Mouse (Mus musculus): ENCODE measurements at regions not wholly inside any gene's neighbourhood (a gene's known extent, or its start where the extent isn't known, plus 50 kb on each side); places are given as distances from the start of the nearest gene placed in this dataset.

- DNase-seq (ENCODE audit: low spot score), result no peak
Observed at GRCm38 (mm10) chr6:98178005-98178404, 164.5 kb downstream of the Gm765 start.

DNA sequence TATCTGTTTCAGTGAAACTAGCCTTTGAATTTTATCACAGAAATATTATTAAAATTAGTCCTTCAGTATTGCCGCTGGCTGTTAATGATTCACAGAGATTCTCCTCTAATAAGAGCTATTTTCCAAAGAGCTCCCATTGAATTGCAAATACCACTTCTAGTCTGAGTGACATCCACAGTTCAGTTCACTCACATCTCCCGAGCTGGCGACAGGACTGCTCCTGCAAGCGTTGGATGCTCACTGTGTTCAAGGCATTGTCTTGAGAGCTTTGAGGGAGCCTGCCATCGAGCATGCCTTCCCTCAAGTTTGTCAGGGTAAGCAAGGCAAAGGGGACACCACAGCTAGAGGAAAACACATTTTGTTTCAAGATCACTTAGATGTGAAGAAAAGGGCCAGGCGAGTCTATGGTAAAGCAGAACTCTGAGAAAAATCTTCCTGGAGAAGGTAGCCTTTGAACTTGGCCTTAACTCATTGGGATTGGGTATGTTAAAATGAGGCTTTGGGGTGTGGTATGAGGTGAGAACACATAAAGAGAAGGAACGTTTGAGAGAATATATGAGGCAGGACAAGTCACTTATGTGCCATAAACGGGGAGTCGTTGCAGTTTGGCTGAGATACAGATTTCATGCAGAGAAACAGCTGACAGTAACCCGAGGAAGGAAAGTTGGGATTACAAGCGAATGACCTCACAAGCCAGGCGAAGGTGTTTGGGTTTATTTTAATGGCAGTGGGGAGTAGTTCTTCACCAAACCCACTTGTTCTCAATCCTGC lies 193.3 kb downstream of the Gm765 start:
- no peak for DNase-seq (ENCODE audit: low spot score)

DNA sequence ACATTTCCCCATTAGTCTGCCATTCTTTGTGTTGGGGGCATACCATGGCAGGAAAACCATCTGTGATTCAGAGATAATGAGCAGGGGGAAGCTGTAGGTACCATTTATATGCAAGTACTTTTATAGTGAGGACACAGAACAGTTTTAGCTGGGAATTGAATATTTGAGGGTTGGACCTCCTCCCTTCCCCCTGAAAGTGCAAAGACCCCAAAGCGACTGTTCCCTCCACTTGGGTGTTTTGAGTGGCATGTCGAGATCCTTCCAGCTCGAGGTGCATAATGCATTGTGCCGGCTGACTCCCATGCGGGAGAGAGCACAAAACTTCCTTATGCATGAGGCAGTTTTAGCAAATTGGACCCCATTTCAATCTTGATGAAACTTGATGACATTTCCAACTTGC lies 194.7 kb downstream of the Gm765 start:
- DNase-seq (ENCODE audit: low spot score), result no peak

DNA sequence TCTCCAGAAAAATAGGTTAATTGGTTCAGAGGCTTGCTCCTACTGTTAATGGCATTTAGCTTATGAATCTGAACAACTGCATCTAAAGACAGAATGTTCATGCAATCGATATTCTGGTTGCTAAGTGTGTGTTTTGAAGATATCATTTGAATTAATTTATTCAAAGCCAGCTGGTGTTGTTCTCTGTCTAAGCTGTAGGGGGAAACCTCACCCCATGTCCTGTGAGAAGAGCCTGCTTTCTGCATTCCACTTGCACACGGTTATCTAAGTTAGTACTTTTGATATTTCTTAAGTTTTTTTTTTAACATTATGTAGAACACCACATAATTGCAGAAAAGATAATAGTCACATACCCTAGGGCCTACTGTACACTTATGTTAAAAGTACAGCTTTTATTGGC lies 209.6 kb downstream of the Gm765 start:
- peak; percentile 9 for DNase-seq (ENCODE audit: low spot score)

GRCm38 (mm10) chr6:98125434-98125833 lies 217.1 kb downstream of the Gm765 start:
- no peak for DNase-seq (ENCODE audit: low spot score)

- DNase-seq (ENCODE audit: low spot score), result no peak
Observed at GRCm38 (mm10) chr6:98118355-98119150, 224.0 kb downstream of the Gm765 start.

- DNase-seq (ENCODE audit: low spot score), result no peak
Observed at GRCm38 (mm10) chr6:98114327-98115134, 228.0 kb downstream of the Gm765 start.

- DNase-seq (ENCODE audit: low spot score), result no peak
Observed at GRCm38 (mm10) chr6:98113708-98114107, 228.8 kb downstream of the Gm765 start.

- no peak for DNase-seq (ENCODE audit: low spot score)
Observed at GRCm38 (mm10) chr6:98112495-98113115, 229.9 kb downstream of the Gm765 start.

- DNase-seq (ENCODE audit: low spot score), result no peak
Observed at GRCm38 (mm10) chr6:98107123-98107522, 235.4 kb downstream of the Gm765 start.

- DNase-seq (ENCODE audit: low spot score), result peak; percentile 76
Observed at GRCm38 (mm10) chr6:98105280-98106090, 237.1 kb downstream of the Gm765 start.

- no peak for DNase-seq (ENCODE audit: low spot score)
Observed at GRCm38 (mm10) chr6:98104432-98104831, 238.1 kb downstream of the Gm765 start.

GRCm38 (mm10) chr6:98101023-98101422 lies 241.5 kb downstream of the Gm765 start:
- no peak for DNase-seq (ENCODE audit: low spot score)

- DNase-seq (ENCODE audit: low spot score), result no peak
Observed at GRCm38 (mm10) chr6:98099126-98099525, 243.4 kb downstream of the Gm765 start.

DNA sequence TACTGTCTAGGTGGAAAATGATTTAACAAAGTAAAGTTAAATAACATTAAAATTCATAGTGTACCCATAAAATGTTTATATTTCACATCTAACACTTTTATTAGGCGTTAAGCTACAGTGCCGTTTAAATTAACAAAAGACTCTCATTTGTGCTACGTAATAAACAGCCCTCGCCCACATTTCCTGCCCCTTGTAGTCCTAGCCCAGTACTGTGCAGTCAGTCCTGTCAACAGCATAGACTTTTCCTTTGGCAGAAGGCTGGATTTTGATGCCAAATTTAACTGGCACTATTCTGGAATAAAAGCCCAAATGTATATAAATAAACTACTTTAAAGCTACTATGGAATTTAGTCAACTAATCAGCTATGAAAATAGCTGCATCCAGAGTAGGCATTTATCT lies 247.3 kb downstream of the Gm765 start:
- DNase-seq (ENCODE audit: low spot score), result no peak

- no peak for DNase-seq (ENCODE audit: low spot score)
Observed at GRCm38 (mm10) chr6:98089185-98089584, 253.4 kb downstream of the Gm765 start.

DNA sequence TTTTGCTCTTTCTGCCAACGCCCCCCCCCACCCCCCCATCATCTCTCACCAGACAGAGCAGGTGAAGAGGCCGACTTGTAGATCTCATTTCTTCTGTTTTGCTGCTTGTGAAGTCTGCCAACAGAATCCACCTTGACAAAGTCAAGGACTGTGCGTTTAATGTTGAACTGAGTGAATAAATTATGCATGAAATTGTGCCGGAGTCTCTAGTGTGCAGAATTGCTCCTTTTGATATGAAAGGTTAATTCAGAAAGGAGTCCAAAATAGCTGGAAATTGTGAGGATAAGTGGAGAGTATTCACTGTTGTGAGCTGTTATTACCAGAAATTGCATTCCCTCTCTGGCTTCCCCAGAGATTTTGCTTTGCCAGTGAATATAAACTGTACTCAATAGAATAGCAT lies 262.5 kb downstream of the Gm765 start:
- DNase-seq (ENCODE audit: low spot score), result no peak
